Mouse (Mus musculus) liver, embryonic 14.5 days (tissue): Measurements from ENCODE around the gene Gpr25. TPM values are rescaled to one million over a fixed set of nuclear protein-coding genes. Genes with fewer than 3 reads are reported as not detected.

ENCODE experiments used
- ATAC-seq: fragments of 200-750 bp; cut with Nextera tagmentation; 2 replicates; pipeline ENCODE4 v1.8.0; 2017; ENCODE audit warnings: moderate number of reproducible peaks, mild to moderate bottlenecking, moderate library complexity; ENCODE audit not compliant: insufficient read depth
- DNase-seq, 3 experiments: peaks; one replicate each; pipeline ENCODE4 v3.0.0-alpha.2; 2012 to 2013; ENCODE audit warnings: low read depth in 3 of 3, low spot score in 3 of 3
- H3K27ac ChIP-seq: fragments of 300-500 bp; sonication (generic); 2 replicates; pipeline ENCODE4 v1.5.1; 2014; ENCODE audit warnings: moderate library complexity, mild to moderate bottlenecking, control low read depth, inconsistent platforms
- H3K27me3 ChIP-seq: fragments of 300-500 bp; sonication (generic); 2 replicates; pipeline ENCODE4 v1.6.1; 2014; ENCODE audit warnings: mild to moderate bottlenecking, low read length, moderate library complexity; ENCODE audit not compliant: control insufficient read depth, insufficient read depth
- H3K36me3 ChIP-seq: fragments of 300-500 bp; sonication (generic); replicated peaks from 2 replicates; pipeline ENCODE4 v1.6.1; 2014; ENCODE audit warnings: low read depth; ENCODE audit not compliant: control insufficient read depth, insufficient read depth
- H3K4me1 ChIP-seq, 2 experiments: fragments of 200-500 bp in 1 of 2; fragments of 300-500 bp in 1 of 2; sonication (generic) in 1 of 2; replicated peaks; 2 replicates each; pipeline ENCODE4 v1.6.1; 2012 to 2014; ENCODE audit warnings: antibody characterized with exemption in 1 of 2, inconsistent platforms in 1 of 2, low read length in 1 of 2; ENCODE audit not compliant: control insufficient read depth in 2 of 2, insufficient read depth in 2 of 2
- H3K4me2 ChIP-seq: fragments of 300-500 bp; sonication (generic); 2 replicates; pipeline ENCODE4 v1.6.1; 2014; ENCODE audit warnings: low read depth, mild to moderate bottlenecking, control low read depth, moderate library complexity
- H3K4me3 ChIP-seq, 2 experiments: fragments of 200-500 bp in 1 of 2; fragments of 300-500 bp in 1 of 2; sonication (generic) in 1 of 2; 2 replicates each; pipeline ENCODE4 v1.5.1; 2012 to 2014; ENCODE audit warnings: low read depth in 2 of 2, low read length in 2 of 2, mild to moderate bottlenecking in 2 of 2, control low read depth in 1 of 2, inconsistent platforms in 1 of 2, moderate library complexity in 1 of 2; ENCODE audit not compliant: insufficient read depth in 1 of 2
- H3K9ac ChIP-seq: fragments of 300-500 bp; sonication (generic); replicated peaks from 2 replicates; pipeline ENCODE4 v1.6.1; 2014; ENCODE audit warnings: mild to moderate bottlenecking, control low read depth, moderate library complexity
- H3K9me3 ChIP-seq: fragments of 300-500 bp; sonication (generic); 2 replicates; pipeline ENCODE4 v1.6.1; 2016; ENCODE audit warnings: low read length, mixed read lengths; ENCODE audit not compliant: control insufficient read depth
- CTCF ChIP-seq: IDR thresholded peaks from 2 replicates; pipeline ENCODE4 v1.5.1; 2016; ENCODE audit warnings: antibody characterized with exemption, low read depth, control low read depth
- EP300 ChIP-seq: IDR thresholded peaks from 2 replicates; pipeline ENCODE4 v1.6.1; 2016; ENCODE audit warnings: antibody characterized with exemption, low read depth
- WGBS: fragments of 180-500 bp; shearing (Covaris S2); extraction: QIAGEN DNeasy Blood & Tissue Kit; methylation state at CpG from one replicate; pipeline ENCODE4 v1.1.7; 2014; ENCODE audit not compliant: insufficient replicate concordance; 5-methylcytosine and 5-hydroxymethylcytosine counted together
- polyA plus RNA-seq, 2 experiments: library from polyadenylated mRNA; depleted of rRNA in 1 of 2; stranded (reverse) in 1 of 2; unstranded in 1 of 2; fragments of >200 nt; fragmentation: Nextera tagmentation in 1 of 2; extraction: Ambion mirVana in 1 of 2; gene quantifications; 2 replicates each; pipeline versions ENCODE4 v1.2.1 to v1.2.3; 2012 to 2014

The Gpr25 gene
- polyA plus RNA-seq (2012; rRNA removed) (0.06 TPM in 1 of 2 replicates, not detected in the other), polyA plus RNA-seq (2014; fragmentation: Nextera tagmentation; extraction: Ambion mirVana) (not detected in 2 replicates)

DNA sequence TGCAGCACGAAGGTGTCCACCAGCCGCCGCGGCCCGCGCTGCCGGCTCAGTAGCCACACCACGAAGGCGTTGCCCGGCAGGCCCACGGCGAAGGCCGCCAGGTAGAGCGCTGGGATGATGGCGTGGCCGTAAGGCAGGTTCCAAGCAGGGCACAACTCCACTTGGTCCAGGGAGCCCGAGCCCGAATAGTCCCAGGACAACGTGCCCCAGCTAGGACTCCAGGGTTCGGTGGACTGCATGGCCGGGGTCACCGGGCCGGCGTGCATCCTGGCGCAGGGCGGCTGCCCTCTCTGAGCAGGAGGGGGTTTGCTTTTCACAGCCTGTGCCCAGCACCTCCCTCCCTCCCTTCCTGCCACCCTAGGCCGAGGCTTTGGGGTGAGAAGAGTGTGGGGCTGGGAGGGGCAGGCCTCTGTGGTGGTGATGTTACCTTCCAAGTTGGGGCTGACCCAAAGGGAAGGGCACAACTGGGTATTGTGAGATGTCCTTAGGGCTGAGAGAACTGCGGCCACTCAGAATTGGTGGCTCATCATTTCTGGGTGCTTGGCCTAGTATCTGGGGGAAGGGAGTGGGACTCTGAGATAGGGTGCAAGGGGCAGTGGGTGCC lies at the start of gene Gpr25:
Gene Gpr25, minus strand, starts transcription at position 239 of the 604 bp plus-strand sequence.
- Histone ChIP-seq H3K27ac (no peak within 1 kb of the TSS), H3K4me2 (peak within 1 kb of the TSS; percentile 63), H3K9ac (no peak within 1 kb of the TSS), H3K4me1 (no peaks in the 10 kb centered on the region), H3K36me3 (no peaks in the 10 kb centered on the region), H3K27me3 (peaks cover 50% of the 10 kb centered on the region), H3K9me3 (no peaks in the 10 kb centered on the region), H3K4me3 (peak within 1 kb of the TSS in 1 of 2 experiments; percentile 41; a peak in 3 of 4 replicates)
- ATAC-seq (no peak), DNase-seq (no peak)
- 11% methylated on average over 27 of the region's 28 CpGs for WGBS
- no peak for TF ChIP-seq CTCF
- no peak for TF ChIP-seq EP300

- Histone ChIP-seq H3K9me3 (no peaks in the 10 kb centered on the region), H3K4me1 (no peaks in the 10 kb centered on the region), H3K4me3 (no peak overlapping the region), H3K27ac (no peak overlapping the region), H3K36me3 (no peaks in the 10 kb centered on the region; the same call in none of the 2 replicates), H3K9ac (no peak overlapping the region), H3K4me2 (no peak overlapping the region), H3K27me3 (no peaks in the 10 kb centered on the region)
- DNase-seq, result no peak
- ATAC-seq, result no peak
- no peak for TF ChIP-seq CTCF
- WGBS, result 88% methylated on average over 5 of the region's 5 CpGs
Observed at GRCm38 (mm10) chr1:136309193-136309592, 48.5 kb upstream of the Gpr25 start.

DNA sequence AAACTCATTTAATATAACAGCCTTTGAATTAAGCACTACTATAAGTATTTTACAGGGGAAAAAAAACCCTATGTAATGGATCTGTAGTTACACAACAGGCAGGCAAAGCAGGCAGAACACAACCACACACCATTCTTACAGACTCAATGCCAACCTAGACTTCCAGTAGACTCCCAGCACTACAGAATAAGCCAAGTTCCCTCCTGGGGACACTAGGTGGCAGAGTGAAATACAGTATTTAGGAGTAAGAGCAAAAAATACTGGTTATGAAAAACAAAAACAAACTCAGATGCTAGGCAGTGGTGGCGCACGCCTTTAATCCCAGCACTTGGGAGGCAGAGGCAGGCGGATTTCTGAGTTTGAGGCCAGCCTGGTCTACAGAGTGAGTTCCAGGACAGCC lies 45.8 kb upstream of the Gpr25 start:
- Histone ChIP-seq H3K4me2 (no peak overlapping the region), H3K9me3 (no peaks in the 10 kb centered on the region), H3K4me3 (no peak overlapping the region), H3K27me3 (no peaks in the 10 kb centered on the region), H3K4me1 (no peaks in the 10 kb centered on the region), H3K27ac (no peak overlapping the region), H3K9ac (no peak overlapping the region), H3K36me3 (peaks cover 13% of the 10 kb centered on the region)
- ATAC-seq, result no peak
- 60% methylated on average over 3 of the region's 3 CpGs for WGBS
- DNase-seq, result peak in 1 of 3 experiments; percentile 20
- TF ChIP-seq CTCF (peak; percentile 50), EP300 (no peak)

- no peak for TF ChIP-seq EP300
- TF ChIP-seq CTCF, result no peak
- no peak for ATAC-seq
- Histone ChIP-seq H3K27ac (no peak overlapping the region), H3K36me3 (peaks cover 5% of the 10 kb centered on the region), H3K27me3 (no peaks in the 10 kb centered on the region), H3K4me2 (no peak overlapping the region), H3K4me3 (no peak overlapping the region), H3K9ac (no peak overlapping the region), H3K9me3 (no peaks in the 10 kb centered on the region), H3K4me1 (no peaks in the 10 kb centered on the region)
- DNase-seq, result no peak
Observed at GRCm38 (mm10) chr1:136293961-136294360, 33.3 kb upstream of the Gpr25 start.

DNA sequence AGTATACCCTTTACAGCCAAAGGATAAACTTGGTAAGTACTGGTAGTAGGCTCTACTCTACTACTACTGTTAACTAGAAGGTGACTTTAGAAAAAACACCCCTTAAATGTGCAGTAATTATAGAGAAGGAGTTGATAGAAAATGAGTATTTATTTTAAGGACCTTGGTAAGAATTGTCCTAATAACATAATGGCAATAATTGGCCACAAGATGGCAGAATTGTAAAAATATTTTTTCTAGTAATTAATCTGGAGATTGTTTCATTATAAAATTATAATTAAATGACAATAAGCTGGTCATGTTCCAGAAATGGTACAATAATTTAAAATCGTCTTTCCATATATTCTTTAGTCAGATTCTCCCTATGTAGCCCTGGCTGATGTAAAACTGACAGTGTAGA lies 29.1 kb upstream of the Gpr25 start:
- Histone ChIP-seq H3K9ac (no peak overlapping the region), H3K27me3 (no peaks in the 10 kb centered on the region), H3K27ac (no peak overlapping the region), H3K4me3 (no peak overlapping the region), H3K36me3 (peaks cover 23% of the 10 kb centered on the region), H3K4me2 (no peak overlapping the region), H3K4me1 (no peaks in the 10 kb centered on the region), H3K9me3 (no peaks in the 10 kb centered on the region)
- TF ChIP-seq EP300 (no peak), CTCF (no peak; the same call in 1 of the 2 replicates)
- 38% methylated on average over 1 of the region's 1 CpGs for WGBS
- ATAC-seq (no peak), DNase-seq (no peak)
